Mouse (Mus musculus): ENCODE data around the gene Vmn1r25. TPM values are rescaled to one million over a fixed set of nuclear protein-coding genes. Genes with fewer than 3 reads are reported as not detected.
"Not testable (repeated sequence)": the region's sequence is repeated elsewhere in the genome, so short reads cannot be mapped to it uniquely, and the experiment has no call there.

Vmn1r25 gene
- not detected in 2 replicates for polyA plus RNA-seq (2014; fragmentation: Nextera tagmentation; extraction: Ambion mirVana)

DNA sequence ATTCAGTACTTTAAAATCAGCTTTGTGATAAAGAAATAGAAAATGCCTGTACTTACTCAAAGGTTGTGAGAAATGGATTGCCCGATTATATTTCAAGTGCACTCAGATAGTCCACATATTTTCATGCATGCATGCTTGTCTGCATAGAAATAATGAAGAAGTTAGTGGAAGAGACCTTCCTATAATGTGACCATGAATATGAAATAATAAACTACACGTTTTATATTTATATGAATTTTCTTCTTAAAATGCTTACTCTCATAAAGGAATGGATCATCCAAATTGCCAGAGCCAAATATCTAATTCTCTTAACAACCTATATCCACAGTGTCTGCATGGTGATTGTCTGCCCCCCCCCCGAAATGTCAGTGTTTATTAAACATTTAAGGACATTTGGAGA, at the start of gene Vmn1r25:
Gene Vmn1r25, minus strand, starts transcription at position 101 of the 400 bp plus-strand sequence.
- H3K9me3 ChIP-seq (replicated peaks; ENCODE audit: control insufficient read depth, low read length): no peaks in the 10 kb centered on the region
- no peaks in the 10 kb centered on the region for H3K27me3 ChIP-seq (ENCODE audit: control insufficient read depth, insufficient read depth, low read length)
- no peak within 1 kb of the TSS for H3K4me2 ChIP-seq
- no peaks in the 10 kb centered on the region for H3K4me1 ChIP-seq (ENCODE audit: control insufficient read depth, insufficient read depth, low read length)
- no peaks in the 10 kb centered on the region for H3K36me3 ChIP-seq (ENCODE audit: control insufficient read depth, insufficient read depth, low read length)
- ATAC-seq (replicated peaks; ENCODE audit: insufficient number of reproducible peaks, low FRiP score, low TSS enrichment): no peak
- no peak within 1 kb of the TSS for H3K4me3 ChIP-seq (ENCODE audit: low read depth, low read length)
- WGBS (ENCODE audit: insufficient replicate concordance): 60% methylated on average over 3 of the region's 3 CpGs
- H3K9ac ChIP-seq (ENCODE audit: low read depth, low read length): no peak within 1 kb of the TSS
- no peak within 1 kb of the TSS for H3K27ac ChIP-seq (ENCODE audit: low read depth, low read length)

DNA sequence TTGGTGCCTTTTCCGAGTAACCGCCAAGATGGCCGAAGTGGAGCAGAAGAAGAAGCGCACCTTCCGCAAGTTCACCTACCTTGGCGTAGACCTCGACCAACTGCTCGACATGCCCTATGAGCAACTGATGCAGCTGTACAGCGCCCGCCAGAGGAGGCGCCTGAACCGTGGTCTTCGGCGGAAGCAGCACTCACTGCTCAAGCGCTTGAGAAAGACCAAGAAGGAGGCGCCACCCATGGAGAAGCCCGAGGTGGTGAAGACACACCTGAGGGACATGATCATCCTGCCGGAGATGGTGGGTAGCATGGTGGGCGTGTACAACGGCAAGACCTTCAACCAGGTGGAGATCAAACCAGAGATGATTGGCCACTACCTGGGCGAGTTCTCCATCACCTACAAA, 36.9 kb upstream of the Vmn1r25 start:
- H3K4me1 ChIP-seq (ENCODE audit: control insufficient read depth, insufficient read depth, low read length); ATAC-seq (replicated peaks; ENCODE audit: insufficient number of reproducible peaks, low FRiP score, low TSS enrichment); H3K27ac ChIP-seq (ENCODE audit: low read depth, low read length); H3K27me3 ChIP-seq (ENCODE audit: control insufficient read depth, insufficient read depth, low read length); H3K4me3 ChIP-seq (ENCODE audit: low read depth, low read length); H3K9me3 ChIP-seq (replicated peaks; ENCODE audit: control insufficient read depth, low read length); H3K9ac ChIP-seq (ENCODE audit: low read depth, low read length); H3K4me2 ChIP-seq; H3K36me3 ChIP-seq (ENCODE audit: control insufficient read depth, insufficient read depth, low read length): not testable (repeated sequence)
- WGBS (ENCODE audit: insufficient replicate concordance): 88% methylated on average over 21 of the region's 21 CpGs

GRCm38 (mm10) chr6:58015059-58015458, 34.4 kb upstream of the Vmn1r25 start, which contains the start of gene Vmn1r26:
TSS of gene Vmn1r26 (minus strand) at chr6:58015159.
- H3K9ac ChIP-seq (ENCODE audit: low read depth, low read length): no peak within 1 kb of the TSS
- H3K9me3 ChIP-seq (replicated peaks; ENCODE audit: control insufficient read depth, low read length): no peaks in the 10 kb centered on the region
- ATAC-seq (replicated peaks; ENCODE audit: insufficient number of reproducible peaks, low FRiP score, low TSS enrichment): no peak
- H3K27me3 ChIP-seq (ENCODE audit: control insufficient read depth, insufficient read depth, low read length): no peaks in the 10 kb centered on the region
- H3K27ac ChIP-seq (ENCODE audit: low read depth, low read length): no peak within 1 kb of the TSS
- no peaks in the 10 kb centered on the region for H3K36me3 ChIP-seq (ENCODE audit: control insufficient read depth, insufficient read depth, low read length)
- H3K4me2 ChIP-seq: no peak within 1 kb of the TSS
- no peaks in the 10 kb centered on the region for H3K4me1 ChIP-seq (ENCODE audit: control insufficient read depth, insufficient read depth, low read length)
- H3K4me3 ChIP-seq (ENCODE audit: low read depth, low read length): no peak within 1 kb of the TSS
- 85% methylated on average over 1 of the region's 1 CpGs for WGBS (ENCODE audit: insufficient replicate concordance)

- not testable (repeated sequence) for H3K9ac ChIP-seq (ENCODE audit: low read depth, low read length); H3K36me3 ChIP-seq (ENCODE audit: control insufficient read depth, insufficient read depth, low read length); H3K4me3 ChIP-seq (ENCODE audit: low read depth, low read length); H3K27ac ChIP-seq (ENCODE audit: low read depth, low read length); H3K4me2 ChIP-seq; ATAC-seq (replicated peaks; ENCODE audit: insufficient number of reproducible peaks, low FRiP score, low TSS enrichment); H3K27me3 ChIP-seq (ENCODE audit: control insufficient read depth, insufficient read depth, low read length); H3K9me3 ChIP-seq (replicated peaks; ENCODE audit: control insufficient read depth, low read length); H3K4me1 ChIP-seq (ENCODE audit: control insufficient read depth, insufficient read depth, low read length)
- 55% methylated on average over 1 of the region's 1 CpGs for WGBS (ENCODE audit: insufficient replicate concordance)
Observed at GRCm38 (mm10) chr6:57961403-57961802, 19.2 kb downstream of the Vmn1r25 start, which contains the start of gene Vmn1r24. TSS of gene Vmn1r24 (minus strand) at chr6:57961503.

Other genes starting within 250 kb of the Vmn1r25 start
- 18.5 and 34.8 TPM in 2 replicates for gene Vopp1, start 155.7 kb downstream of the Vmn1r25 start, polyA plus RNA-seq (2014; fragmentation: Nextera tagmentation; extraction: Ambion mirVana)
- gene Vmn1r21, start 130.5 kb downstream of the Vmn1r25 start, polyA plus RNA-seq (2014; fragmentation: Nextera tagmentation; extraction: Ambion mirVana): not detected in 2 replicates
- gene Vmn1r22, start 72.8 kb downstream of the Vmn1r25 start, polyA plus RNA-seq (2014; fragmentation: Nextera tagmentation; extraction: Ambion mirVana): not detected in 2 replicates
- not detected in 2 replicates for gene Vmn1r23, start 54.0 kb downstream of the Vmn1r25 start, polyA plus RNA-seq (2014; fragmentation: Nextera tagmentation; extraction: Ambion mirVana)
- not detected in 2 replicates for gene Vmn1r24, start 19.3 kb downstream of the Vmn1r25 start, polyA plus RNA-seq (2014; fragmentation: Nextera tagmentation; extraction: Ambion mirVana)
- gene Vmn1r26, start 34.3 kb upstream of the Vmn1r25 start, polyA plus RNA-seq (2014; fragmentation: Nextera tagmentation; extraction: Ambion mirVana): not detected in 2 replicates
- gene Vmn1r27, start 238.0 kb upstream of the Vmn1r25 start, polyA plus RNA-seq (2014; fragmentation: Nextera tagmentation; extraction: Ambion mirVana): not detected in 2 replicates